Mouse (Mus musculus) liver, embryonic 13.5 days (tissue): ENCODE measurements at regions not wholly inside any gene's neighbourhood (a gene's known extent, or its start where the extent isn't known, plus 50 kb on each side); places are given as distances from the start of the nearest gene placed in this dataset.

Experiments used
- ATAC-seq: fragments of 200-750 bp; cut with Nextera tagmentation; 2 replicates; pipeline ENCODE4 v1.8.0; 2017; ENCODE audit warnings: low read depth, mild to moderate bottlenecking, moderate number of reproducible peaks, moderate library complexity
- DNase-seq: peaks from one replicate; pipeline ENCODE4 v3.0.0; 2022
- H3K27ac ChIP-seq: fragments of 300-500 bp; sonication (generic); 2 replicates; pipeline ENCODE4 v1.5.1; 2015; ENCODE audit warnings: moderate library complexity, mild to moderate bottlenecking, inconsistent platforms
- H3K27me3 ChIP-seq: fragments of 300-500 bp; sonication (generic); 2 replicates; pipeline ENCODE4 v1.6.1; 2015; ENCODE audit warnings: mild to moderate bottlenecking, inconsistent platforms
- H3K36me3 ChIP-seq: fragments of 300-500 bp; sonication (generic); 2 replicates; pipeline ENCODE4 v1.6.1; 2015; ENCODE audit warnings: mild to moderate bottlenecking, inconsistent platforms
- H3K4me1 ChIP-seq: fragments of 300-500 bp; sonication (generic); replicated peaks from 2 replicates; pipeline ENCODE4 v1.6.1; 2015; ENCODE audit warnings: inconsistent platforms
- H3K4me2 ChIP-seq: fragments of 300-500 bp; sonication (generic); 2 replicates; pipeline ENCODE4 v1.6.1; 2015; ENCODE audit warnings: inconsistent platforms, mild to moderate bottlenecking, moderate library complexity
- H3K4me3 ChIP-seq: fragments of 300-500 bp; sonication (generic); replicated peaks from 2 replicates; pipeline ENCODE4 v1.5.1; 2015; ENCODE audit warnings: mild to moderate bottlenecking, inconsistent platforms
- H3K9ac ChIP-seq: fragments of 300-500 bp; sonication (generic); 2 replicates; pipeline ENCODE4 v1.6.1; 2015; ENCODE audit warnings: mild to moderate bottlenecking, inconsistent platforms
- H3K9me3 ChIP-seq: fragments of 300-500 bp; sonication (generic); replicated peaks from 2 replicates; pipeline ENCODE4 v1.6.1; 2016; ENCODE audit warnings: inconsistent platforms
- WGBS: fragments of 180-500 bp; shearing (Covaris S2); methylation state at CpG from one replicate; pipeline ENCODE4 v1.1.7; 2015; ENCODE audit not compliant: insufficient replicate concordance; 5-methylcytosine and 5-hydroxymethylcytosine counted together

DNA sequence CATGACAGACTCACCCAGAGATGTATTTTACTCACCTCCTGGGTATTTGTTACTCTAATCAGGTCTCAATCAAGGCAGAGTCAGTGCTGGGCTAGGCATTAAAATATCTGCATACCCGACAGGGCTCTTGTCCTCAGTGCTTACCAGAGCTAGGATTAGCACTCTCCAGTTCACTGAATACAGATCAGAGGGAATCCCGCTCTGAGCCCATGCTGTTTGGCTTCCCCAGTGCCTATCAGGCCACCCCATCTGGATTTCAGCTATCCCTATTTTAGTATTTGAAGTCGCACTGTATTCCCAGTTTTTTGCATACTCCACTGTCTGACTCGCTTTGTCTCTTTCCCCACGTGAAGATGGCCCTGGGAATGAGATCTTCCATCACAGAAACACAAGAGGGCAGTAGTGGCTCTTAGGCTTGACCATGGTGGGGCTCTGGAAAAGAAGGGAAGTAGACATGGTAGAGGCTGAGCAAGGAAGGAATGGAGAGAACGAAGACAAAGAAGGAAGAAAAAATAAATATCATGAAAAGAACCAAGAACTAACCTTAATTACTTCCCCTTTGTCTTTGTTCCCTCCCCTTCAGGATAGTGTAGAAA lies 264.1 kb downstream of the Rnf152 start:
- Histone ChIP-seq H3K4me2 (no peak overlapping the region), H3K9ac (no peak overlapping the region), H3K36me3 (no peaks in the 10 kb centered on the region), H3K9me3 (no peaks in the 10 kb centered on the region), H3K4me1 (no peaks in the 10 kb centered on the region), H3K4me3 (no peak overlapping the region), H3K27ac (no peak overlapping the region), H3K27me3 (no peaks in the 10 kb centered on the region)
- WGBS: 12% methylated on average over 6 of the region's 6 CpGs
- ATAC-seq (no peak), DNase-seq (no peak)

DNA sequence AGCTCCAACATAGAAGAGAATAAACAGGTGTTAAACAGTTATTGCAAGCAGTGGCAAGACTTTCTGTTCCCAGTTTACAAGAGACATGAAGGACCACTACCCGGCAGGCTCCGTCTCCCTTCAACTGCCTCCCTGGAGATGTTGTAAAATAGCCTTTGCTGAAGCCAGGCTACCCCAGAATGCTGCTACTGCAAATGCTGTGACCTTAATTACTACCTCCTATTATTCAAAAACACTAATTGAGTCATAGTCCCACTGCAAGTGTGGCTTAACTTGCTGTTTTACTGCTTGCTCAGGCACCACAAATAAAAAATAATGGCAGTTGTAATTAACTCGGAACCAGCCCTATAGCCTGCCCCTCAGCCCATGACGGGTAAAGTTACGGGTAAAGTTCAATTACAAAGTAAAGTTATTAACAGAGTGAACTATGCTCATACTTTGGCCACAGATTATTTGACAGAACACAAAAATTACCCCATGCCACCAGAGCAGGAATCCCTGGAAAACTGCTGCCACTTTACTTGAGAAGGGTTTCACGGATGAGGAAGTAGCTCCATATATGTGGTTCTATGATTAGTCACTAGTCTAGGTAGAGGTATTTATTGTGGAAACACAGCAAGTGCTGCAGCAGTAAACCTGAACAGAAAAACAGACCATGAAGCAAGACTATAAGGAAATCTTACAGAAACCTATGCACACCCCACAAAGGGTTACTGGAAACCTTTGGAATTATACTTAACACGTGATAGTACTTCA lies 267.6 kb downstream of the Rnf152 start:
- no peak overlapping the region for H3K4me3 ChIP-seq
- H3K27ac ChIP-seq: no peak overlapping the region
- H3K4me2 ChIP-seq: no peak overlapping the region
- H3K27me3 ChIP-seq: no peaks in the 10 kb centered on the region
- H3K9ac ChIP-seq: no peak overlapping the region
- H3K36me3 ChIP-seq: no peaks in the 10 kb centered on the region
- no peaks in the 10 kb centered on the region for H3K4me1 ChIP-seq
- WGBS: 65% methylated on average over 7 of the region's 7 CpGs
- no peaks in the 10 kb centered on the region for H3K9me3 ChIP-seq
- DNase-seq (no peak), ATAC-seq (no peak)

DNA sequence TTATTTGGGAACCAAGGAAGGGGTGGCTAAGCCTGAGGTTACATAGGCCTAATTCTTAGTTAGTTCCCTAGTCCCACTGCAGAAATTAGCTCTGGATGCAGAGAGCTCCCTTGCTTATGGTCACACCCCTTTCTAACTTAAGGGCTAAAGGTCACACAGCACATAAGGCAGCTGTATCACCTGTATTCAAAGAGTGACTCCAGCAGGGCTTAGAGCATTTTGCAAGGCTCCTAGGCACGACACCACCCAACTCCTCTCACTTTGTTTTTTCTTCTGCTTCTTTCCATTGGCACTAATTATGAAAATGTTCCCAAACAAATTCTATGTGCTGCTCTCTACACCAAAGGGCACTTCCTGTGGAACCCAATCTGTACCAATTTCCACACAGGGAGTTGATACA lies 268.9 kb downstream of the Rnf152 start:
- WGBS: 34% methylated on average over 1 of the region's 1 CpGs
- H3K4me1 ChIP-seq: no peaks in the 10 kb centered on the region
- no peaks in the 10 kb centered on the region for H3K36me3 ChIP-seq
- no peak for DNase-seq
- H3K27me3 ChIP-seq: no peaks in the 10 kb centered on the region
- H3K27ac ChIP-seq: no peak overlapping the region
- H3K4me2 ChIP-seq: no peak overlapping the region
- H3K4me3 ChIP-seq: no peak overlapping the region
- no peak for ATAC-seq
- H3K9me3 ChIP-seq: no peaks in the 10 kb centered on the region
- H3K9ac ChIP-seq: no peak overlapping the region

DNA sequence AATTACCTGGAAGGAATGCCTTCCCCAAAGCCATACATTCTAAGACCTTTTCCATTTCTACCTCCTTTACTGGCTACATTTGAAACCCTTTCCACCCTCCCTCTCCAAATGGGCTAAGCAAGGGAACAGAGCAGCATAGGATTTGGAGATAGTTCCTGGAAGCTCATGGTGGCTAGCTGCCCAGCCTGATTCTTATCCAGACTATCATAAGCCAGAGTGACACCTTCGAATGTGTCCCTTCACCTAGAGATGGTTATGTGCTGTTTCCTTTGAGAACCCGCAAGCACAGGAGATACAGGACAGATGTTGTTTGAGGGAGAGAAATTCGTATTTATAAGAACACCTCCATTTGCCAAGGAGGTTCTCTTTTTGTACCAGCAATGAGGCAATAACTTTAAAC lies 272.0 kb downstream of the Rnf152 start:
- H3K27ac ChIP-seq: no peak overlapping the region
- H3K9ac ChIP-seq: no peak overlapping the region
- DNase-seq (no peak), ATAC-seq (no peak)
- H3K4me1 ChIP-seq: no peaks in the 10 kb centered on the region
- H3K4me2 ChIP-seq: no peak overlapping the region
- no peaks in the 10 kb centered on the region for H3K36me3 ChIP-seq
- no peaks in the 10 kb centered on the region for H3K9me3 ChIP-seq
- no peaks in the 10 kb centered on the region for H3K27me3 ChIP-seq
- 51% methylated on average over 3 of the region's 3 CpGs for WGBS
- no peak overlapping the region for H3K4me3 ChIP-seq

DNA sequence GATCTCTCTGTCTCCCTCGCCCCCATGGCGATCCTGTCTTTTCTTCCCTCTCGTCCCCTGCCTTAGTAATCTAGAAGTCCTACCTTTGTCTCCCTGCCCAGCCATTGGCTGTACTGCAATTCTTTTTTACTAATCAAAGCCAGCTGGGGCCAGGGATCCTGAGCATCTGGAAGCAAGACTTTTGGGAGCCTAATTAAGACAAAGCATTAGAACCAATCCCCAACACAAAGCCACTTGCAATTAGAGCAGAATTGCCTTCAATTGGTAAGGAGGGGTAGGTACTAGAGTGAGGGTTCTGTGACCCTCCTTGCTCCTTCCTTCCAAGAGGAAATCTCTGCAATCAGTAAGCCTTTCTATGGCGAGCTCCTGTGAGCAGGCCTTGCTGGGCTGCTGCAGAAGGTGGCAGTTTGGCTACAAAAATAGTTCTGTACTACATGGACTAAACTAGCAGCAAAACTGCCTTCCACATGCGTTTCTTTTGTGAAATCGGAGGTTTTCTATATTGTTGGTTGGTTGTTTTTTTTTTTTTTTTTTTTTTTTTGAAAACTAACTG lies 272.9 kb downstream of the Rnf152 start:
- H3K27ac ChIP-seq: no peak overlapping the region
- no peaks in the 10 kb centered on the region for H3K36me3 ChIP-seq
- H3K9ac ChIP-seq: no peak overlapping the region
- no peak overlapping the region for H3K4me2 ChIP-seq
- WGBS: 54% methylated on average over 6 of the region's 6 CpGs
- H3K4me3 ChIP-seq: no peak overlapping the region
- ATAC-seq (no peak), DNase-seq (no peak)
- H3K9me3 ChIP-seq: no peaks in the 10 kb centered on the region
- no peaks in the 10 kb centered on the region for H3K4me1 ChIP-seq
- H3K27me3 ChIP-seq: no peaks in the 10 kb centered on the region

DNA sequence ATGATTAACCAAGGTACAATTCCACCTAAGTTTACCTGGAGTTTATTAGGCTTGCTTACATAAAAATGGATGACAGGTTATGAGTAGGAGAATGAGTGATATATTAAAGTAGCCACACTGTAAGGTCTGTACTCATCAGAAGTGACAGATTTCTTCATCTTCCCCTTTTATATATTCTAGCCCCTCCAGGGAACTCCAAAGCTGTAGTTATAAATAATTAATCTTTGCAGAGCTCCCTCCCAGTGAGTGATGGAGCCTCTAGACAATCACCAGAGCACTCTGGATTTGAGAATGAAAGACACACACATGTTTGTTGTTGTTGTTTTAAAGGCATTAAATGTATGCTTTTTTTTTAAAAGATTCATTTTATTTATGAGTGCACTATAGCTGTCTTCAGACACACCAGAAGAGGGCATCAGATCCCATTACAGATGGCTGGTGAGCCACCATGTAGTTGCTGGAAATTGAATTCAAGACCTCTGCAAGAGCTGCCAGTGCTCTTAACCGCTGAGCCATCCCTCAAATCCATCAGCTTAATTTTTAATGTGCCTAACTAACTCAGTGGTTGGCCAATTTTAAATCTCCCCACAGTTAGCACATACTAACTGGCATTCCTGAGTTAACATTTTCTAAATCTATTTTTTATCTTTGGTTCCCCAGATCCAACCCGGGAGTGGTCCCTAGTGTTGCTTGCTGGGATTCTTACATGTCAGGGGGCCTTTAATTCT lies 273.5 kb downstream of the Rnf152 start:
- H3K9me3 ChIP-seq: no peaks in the 10 kb centered on the region
- no peak overlapping the region for H3K27ac ChIP-seq
- no peak overlapping the region for H3K4me2 ChIP-seq
- H3K4me3 ChIP-seq: no peak overlapping the region
- ATAC-seq: no peak
- WGBS: 51% methylated on average over 2 of the region's 2 CpGs
- DNase-seq: no peak
- H3K27me3 ChIP-seq: no peaks in the 10 kb centered on the region
- H3K4me1 ChIP-seq: no peaks in the 10 kb centered on the region
- no peaks in the 10 kb centered on the region for H3K36me3 ChIP-seq
- H3K9ac ChIP-seq: no peak overlapping the region

DNA sequence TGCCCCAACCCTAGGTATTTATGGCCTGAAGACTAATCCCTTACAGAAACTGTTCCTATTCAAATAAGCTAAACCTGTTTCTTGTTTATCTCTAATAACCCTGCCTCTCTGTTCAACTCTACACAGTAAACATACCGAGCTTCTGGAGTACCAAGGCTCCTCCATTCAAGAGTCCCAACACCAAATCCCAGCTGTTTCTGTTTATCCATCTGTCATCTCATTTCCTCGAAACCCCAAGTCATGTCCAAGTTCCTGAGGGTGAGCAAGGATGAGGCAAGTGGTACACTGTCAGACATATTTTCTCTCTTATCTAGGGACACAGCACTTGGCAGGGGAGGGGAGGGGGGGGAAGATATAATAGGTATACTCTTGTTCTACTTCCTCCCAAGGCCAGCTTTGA lies 274.6 kb downstream of the Rnf152 start:
- ATAC-seq: no peak
- no peak for DNase-seq

DNA sequence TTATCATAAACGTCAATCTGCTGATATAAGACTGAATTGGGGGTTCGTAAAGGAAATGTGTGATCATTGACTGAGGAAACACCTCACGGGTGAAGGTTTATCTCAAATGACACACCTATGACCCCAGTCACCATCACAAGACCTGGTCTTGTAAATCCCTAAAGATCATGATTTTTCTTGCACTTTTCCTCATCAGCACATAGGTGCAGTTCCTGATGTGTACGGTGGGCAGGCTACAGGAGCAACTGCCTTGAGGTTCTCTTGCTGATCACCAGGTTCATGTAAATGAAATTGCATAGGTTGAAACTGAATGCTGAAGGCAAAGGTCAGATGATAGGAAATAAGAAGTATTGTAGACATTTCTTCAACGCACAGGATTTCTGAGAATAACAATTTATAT lies 277.1 kb downstream of the Rnf152 start:
- no peak overlapping the region for H3K4me3 ChIP-seq
- 58% methylated on average over 5 of the region's 5 CpGs for WGBS
- H3K27me3 ChIP-seq: no peaks in the 10 kb centered on the region
- H3K9me3 ChIP-seq: no peaks in the 10 kb centered on the region
- H3K27ac ChIP-seq: no peak overlapping the region
- no peaks in the 10 kb centered on the region for H3K36me3 ChIP-seq
- no peaks in the 10 kb centered on the region for H3K4me1 ChIP-seq
- ATAC-seq: no peak
- no peak overlapping the region for H3K4me2 ChIP-seq
- H3K9ac ChIP-seq: no peak overlapping the region
- DNase-seq: no peak

More for the DNA sequence above, 274.6 kb downstream of the Rnf152 start:
- H3K4me1 ChIP-seq: no peaks in the 10 kb centered on the region
- no peaks in the 10 kb centered on the region for H3K36me3 ChIP-seq
- H3K9me3 ChIP-seq: no peaks in the 10 kb centered on the region
- 35% methylated on average over 2 of the region's 2 CpGs for WGBS
- H3K27me3 ChIP-seq: no peaks in the 10 kb centered on the region
- no peak overlapping the region for H3K27ac ChIP-seq
- no peak overlapping the region for H3K9ac ChIP-seq
- no peak overlapping the region for H3K4me3 ChIP-seq
- H3K4me2 ChIP-seq: no peak overlapping the region

DNA sequence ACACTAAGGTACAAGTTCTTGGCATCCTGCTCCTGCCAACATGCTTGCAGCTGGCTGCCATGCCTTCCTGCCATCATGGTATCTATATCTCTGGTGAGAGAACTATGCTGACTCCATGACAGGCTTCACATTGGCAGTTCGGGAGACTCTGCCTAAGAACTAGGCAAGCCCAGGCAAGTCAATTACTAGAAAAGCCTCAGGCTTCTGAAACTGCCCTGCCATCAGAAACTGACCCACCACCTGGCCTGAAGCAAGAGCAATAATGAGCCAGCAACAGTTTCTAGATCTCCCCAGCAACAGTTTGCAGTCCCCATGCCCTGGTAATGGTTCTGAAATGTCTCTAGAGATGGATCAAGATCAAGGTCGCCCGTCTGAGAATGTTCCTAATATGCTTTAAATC lies 280.8 kb downstream of the Rnf152 start:
- H3K27ac ChIP-seq: no peak overlapping the region
- H3K36me3 ChIP-seq: no peaks in the 10 kb centered on the region
- H3K4me1 ChIP-seq: no peaks in the 10 kb centered on the region
- ATAC-seq: no peak
- no peaks in the 10 kb centered on the region for H3K27me3 ChIP-seq
- H3K9ac ChIP-seq: no peak overlapping the region
- H3K9me3 ChIP-seq: no peaks in the 10 kb centered on the region
- WGBS: 62% methylated on average over 3 of the region's 3 CpGs
- no peak overlapping the region for H3K4me3 ChIP-seq
- H3K4me2 ChIP-seq: no peak overlapping the region
- no peak for DNase-seq

DNA sequence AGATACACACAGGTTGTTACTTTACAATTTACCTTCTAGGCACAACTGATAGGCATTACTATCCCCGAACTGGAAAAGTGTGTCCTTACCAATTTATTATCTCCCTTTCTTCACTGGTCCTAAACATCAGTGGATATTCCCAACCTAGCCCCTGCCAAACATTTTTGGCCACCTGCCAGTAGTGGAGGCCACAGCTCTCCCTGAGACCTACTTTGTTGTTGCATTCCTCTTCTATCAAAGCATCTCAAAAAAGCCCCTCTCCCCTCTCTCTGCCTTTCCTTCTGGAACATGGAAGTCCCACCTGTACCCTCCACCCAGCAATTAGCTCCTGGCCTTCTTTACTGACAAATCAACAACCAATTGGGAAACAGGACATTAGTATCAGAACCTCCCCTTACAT lies 282.2 kb downstream of the Rnf152 start:
- no peak for DNase-seq
- no peak overlapping the region for H3K9ac ChIP-seq
- H3K27ac ChIP-seq: no peak overlapping the region
- H3K27me3 ChIP-seq: no peaks in the 10 kb centered on the region
- H3K4me3 ChIP-seq: no peak overlapping the region
- no peak overlapping the region for H3K4me2 ChIP-seq
- no peak for ATAC-seq
- no peaks in the 10 kb centered on the region for H3K4me1 ChIP-seq
- H3K36me3 ChIP-seq: no peaks in the 10 kb centered on the region
- no peaks in the 10 kb centered on the region for H3K9me3 ChIP-seq
- WGBS: 34% methylated on average over 1 of the region's 1 CpGs

DNA sequence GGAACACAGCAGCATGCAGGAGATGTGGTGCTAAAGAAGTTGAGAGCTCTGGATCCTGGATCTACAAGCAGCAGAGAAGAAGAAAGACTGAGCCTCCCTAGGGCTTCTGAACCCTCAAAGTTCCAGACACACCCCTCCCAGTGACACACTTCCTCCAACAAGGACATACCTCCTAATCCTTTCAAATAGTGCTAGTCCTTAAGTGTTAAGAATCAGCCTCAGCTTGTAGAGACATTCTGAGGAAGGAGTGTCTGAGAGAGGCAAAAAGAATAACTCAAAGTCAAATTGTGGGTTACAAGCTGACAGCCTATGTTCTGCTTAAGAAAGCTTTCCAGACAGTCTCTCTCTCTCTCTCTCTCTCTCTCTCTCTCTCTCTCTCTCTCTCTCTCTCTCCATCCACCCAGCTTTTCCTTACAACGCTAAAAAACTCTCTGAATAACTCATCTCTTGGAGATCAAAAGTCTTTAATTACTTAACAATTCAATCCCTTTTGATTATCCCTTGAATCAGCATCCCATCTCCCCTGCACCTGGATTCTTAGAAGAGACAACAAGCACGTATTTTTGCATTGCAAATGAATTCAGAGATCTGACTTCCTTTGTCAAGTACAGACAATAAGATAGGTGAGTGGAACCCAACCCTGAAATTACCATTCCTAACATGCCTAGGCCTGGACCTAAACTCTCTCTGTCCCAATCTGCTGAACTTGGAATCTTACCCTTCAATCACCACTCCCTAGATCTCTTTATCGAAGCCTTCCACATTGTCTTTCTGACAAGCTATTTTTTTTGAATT lies 285.7 kb downstream of the Rnf152 start:
- WGBS: 43% methylated on average over 3 of the region's 3 CpGs
- no peak for ATAC-seq
- H3K36me3 ChIP-seq: no peaks in the 10 kb centered on the region

More for the DNA sequence above, 285.7 kb downstream of the Rnf152 start:
- H3K9me3 ChIP-seq: no peaks in the 10 kb centered on the region
- H3K9ac ChIP-seq: no peak overlapping the region
- no peaks in the 10 kb centered on the region for H3K27me3 ChIP-seq
- H3K4me1 ChIP-seq: no peaks in the 10 kb centered on the region
- no peak for DNase-seq
- H3K4me3 ChIP-seq: no peak overlapping the region
- H3K27ac ChIP-seq: no peak overlapping the region
- H3K4me2 ChIP-seq: no peak overlapping the region
